12 mouse cellular contexts compared by ENCODE assay signal in the genomic region with DNA sequence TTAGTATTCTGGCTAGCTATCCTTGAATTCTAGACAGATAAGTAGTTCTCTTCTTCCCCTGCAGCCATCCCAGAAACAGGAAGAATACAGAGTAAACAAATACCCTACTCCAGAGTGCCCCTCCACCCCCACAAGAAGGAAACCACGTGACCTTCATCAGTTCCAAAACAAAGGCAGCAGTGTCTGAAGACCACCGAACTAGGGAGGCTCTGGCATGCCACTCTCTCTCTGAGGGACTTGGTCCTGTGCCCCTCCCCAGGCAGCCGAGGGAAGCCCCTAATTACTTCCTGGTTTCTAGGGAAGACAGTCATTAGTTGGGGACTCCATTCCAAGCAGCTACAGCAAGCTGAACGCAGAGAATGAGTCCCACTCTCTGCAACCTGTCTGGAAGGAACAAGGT.
DNase-seq lines count a peak whose midpoint lies in the region; ATAC-seq and TF ChIP-seq lines count a peak whose summit lies in the region.
"Had no signal": no experiment of that assay in that cellular context is flagged by ENCODE, and none has a peak within 500 bp of the region (broad histone marks: within the 10 kb centered on the region; RNA-seq: fewer than 3 reads in every experiment).

No protein-coding gene starts in this region.

- no peaks in the 10 kb centered on the region for H3K36me3 ChIP-seq in embryonic facial prominence, embryonic 11.5 days (replicated peaks; ENCODE audit: control insufficient read depth, insufficient read depth, low read depth, low read length)
- no peaks in the 10 kb centered on the region for H3K36me3 ChIP-seq in hindbrain, embryonic 13.5 days
- H3K36me3 ChIP-seq in midbrain, embryonic 14.5 days (ENCODE audit: control insufficient read depth, insufficient read depth, low read length) = no peaks in the 10 kb centered on the region

- H3K9me3 ChIP-seq in embryonic facial prominence, embryonic 11.5 days (replicated peaks; ENCODE audit: control insufficient read depth, low read length) = no peaks in the 10 kb centered on the region
- H3K9me3 ChIP-seq in hindbrain, embryonic 13.5 days = no peaks in the 10 kb centered on the region
- H3K9me3 ChIP-seq in midbrain, embryonic 14.5 days (ENCODE audit: control insufficient read depth, low read length) = no peaks in the 10 kb centered on the region

- DNase-seq in layer of hippocampus, adult 2 months (ENCODE audit: low spot score in 2 of 2) = no peak
- no peak for DNase-seq in layer of hippocampus, adult 11-12 months (ENCODE audit: low spot score)
- peak; percentile 58 for DNase-seq in embryonic facial prominence, embryonic 11.5 days (ENCODE audit: low spot score)
- no peak for DNase-seq in midbrain, embryonic 14.5 days
- DNase-seq in layer of hippocampus, adult 8-10 months (ENCODE audit: low spot score in 2 of 2) = no peak
- no peak for DNase-seq in left cerebral cortex, postnatal 4 days
- DNase-seq: gastrocnemius, postnatal 25 days; heart, postnatal 36 days; right cerebral cortex, postnatal 4 days had no signal

- intact Hi-C loops in left cerebral cortex, postnatal 4 days (cut with DNase I) = no loop called here

- no peak overlapping the region for H3K4me2 ChIP-seq in embryonic facial prominence, embryonic 11.5 days (ENCODE audit: low read depth, low read length)
- H3K4me2 ChIP-seq in hindbrain, embryonic 13.5 days = 0 out of 2 replicates have a peak overlapping the region, but pooled peaks have one; percentile 13
- H3K4me2 ChIP-seq in midbrain, embryonic 14.5 days (ENCODE audit: low read length) = no peak overlapping the region

- H3K9ac ChIP-seq in embryonic facial prominence, embryonic 11.5 days (replicated peaks; ENCODE audit: low read length) = no peak overlapping the region
- no peak overlapping the region for H3K9ac ChIP-seq in hindbrain, embryonic 13.5 days
- H3K9ac ChIP-seq in midbrain, embryonic 14.5 days (replicated peaks; ENCODE audit: low read length) = no peak overlapping the region

- 0 out of 2 replicates have a peak overlapping the region, but pooled peaks have one; percentile 23 for H3K27ac ChIP-seq in layer of hippocampus, adult 2 months
- H3K27ac ChIP-seq in embryonic facial prominence, embryonic 11.5 days (replicated peaks; ENCODE audit: low read depth, low read length) = no peak overlapping the region
- peak overlapping the region; percentile 78 for H3K27ac ChIP-seq in hindbrain, embryonic 13.5 days
- H3K27ac ChIP-seq in midbrain, embryonic 14.5 days (replicated peaks; ENCODE audit: low read depth, low read length) = 0 out of 2 replicates have a peak overlapping the region, but pooled peaks have one; percentile 41

- peaks cover 8% of the 10 kb centered on the region; the same call in 1 of the 2 replicates for H3K4me1 ChIP-seq in embryonic facial prominence, embryonic 11.5 days (ENCODE audit: control insufficient read depth, insufficient read depth, low read length)
- H3K4me1 ChIP-seq in hindbrain, embryonic 13.5 days (replicated peaks) = peaks cover 55% of the 10 kb centered on the region
- H3K4me1 ChIP-seq in midbrain, embryonic 14.5 days (ENCODE audit: control insufficient read depth, insufficient read depth, low read length) = peaks cover 17% of the 10 kb centered on the region

- H3K27me3 ChIP-seq in embryonic facial prominence, embryonic 11.5 days (ENCODE audit: control insufficient read depth, insufficient read depth, low read length) = no peaks in the 10 kb centered on the region
- peaks cover 5% of the 10 kb centered on the region; the same call in 1 of the 2 replicates for H3K27me3 ChIP-seq in hindbrain, embryonic 13.5 days
- no peaks in the 10 kb centered on the region; the same call in 1 of the 2 replicates for H3K27me3 ChIP-seq in midbrain, embryonic 14.5 days (ENCODE audit: control insufficient read depth, insufficient read depth, low read length)
- H3K27me3 ChIP-seq: Patski had no signal

- TF ChIP-seq CTCF in layer of hippocampus, adult 2 months (conservative IDR thresholded peaks at IDR 0.05) = no peak

- WGBS in embryonic facial prominence, embryonic 11.5 days = 3% methylated on average over 4 of the region's 4 CpGs
- 5% methylated on average over 4 of the region's 4 CpGs for WGBS in hindbrain, embryonic 13.5 days
- 14% methylated on average over 4 of the region's 4 CpGs for WGBS in midbrain, embryonic 14.5 days

- H3K4me3 ChIP-seq in layer of hippocampus, adult 2 months = no peak overlapping the region
- no peak overlapping the region for H3K4me3 ChIP-seq in embryonic facial prominence, embryonic 11.5 days (ENCODE audit: low read depth, low read length)
- no peak overlapping the region for H3K4me3 ChIP-seq in hindbrain, embryonic 13.5 days
- no peak overlapping the region for H3K4me3 ChIP-seq in midbrain, embryonic 14.5 days (replicated peaks; ENCODE audit: low read depth, low read length)

- no peak for ATAC-seq in embryonic facial prominence, embryonic 11.5 days (replicated peaks; ENCODE audit: insufficient number of reproducible peaks, low FRiP score, low TSS enrichment, low read depth)
- peak; percentile 45 for ATAC-seq in hindbrain, embryonic 13.5 days (ENCODE audit: low FRiP score)
- ATAC-seq in midbrain, embryonic 14.5 days (ENCODE audit: low FRiP score, low TSS enrichment) = no peak; the same call in 1 of the 2 replicates
- no peak for ATAC-seq in cerebellum, adult (ENCODE audit: insufficient number of reproducible peaks, low FRiP score, low TSS enrichment)
- ATAC-seq: Patski had no signal
